In the genomic region with DNA sequence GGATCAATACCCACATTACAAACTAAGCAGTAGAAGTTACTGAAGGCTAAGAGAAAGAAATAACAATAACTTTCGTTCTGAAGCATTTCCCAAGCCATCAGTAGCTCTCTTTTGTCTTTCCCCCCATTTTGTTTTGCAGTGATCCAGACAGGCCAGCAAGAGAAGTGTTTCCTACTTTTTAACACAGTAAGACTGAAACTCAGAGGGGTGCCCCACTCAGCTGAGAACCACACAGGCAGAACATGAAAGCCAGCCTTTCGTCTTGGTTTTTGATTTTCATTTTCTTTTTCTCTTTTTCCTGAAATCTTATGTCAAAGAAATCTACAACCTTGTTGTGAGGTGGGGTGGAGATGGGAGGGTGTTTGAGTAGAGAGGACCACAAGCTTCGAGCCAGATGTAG, we compare ENCODE assay signal across 19 mouse cellular contexts.
"Had no signal": no experiment of that assay in that cellular context is flagged by ENCODE, and none has a peak within 500 bp of the region (broad histone marks: within the 10 kb centered on the region; RNA-seq: fewer than 3 reads in every experiment).

No protein-coding gene starts in this region.

- H3K4me2 ChIP-seq: limb, embryonic 13.5 days; liver, embryonic 13.5 days; midbrain, embryonic 11.5 days; neural tube, embryonic 12.5 days; neural tube, embryonic 15.5 days had no signal

- DNase-seq: kidney, adult 18-20 months; kidney, adult 9 months; kidney, postnatal 14 days; liver; liver, embryonic 13.5 days; lung, adult 2 months; lung, postnatal 14 days; lung, postnatal 4 days; midbrain, embryonic 14.5 days; right cerebral cortex, adult 18-20 months; right cerebral cortex, postnatal 14 days; right cerebral cortex, postnatal 4 days; thymus, adult 2 months had no signal

- H3K9me3 ChIP-seq: limb, embryonic 10.5 days; limb, embryonic 13.5 days; liver, embryonic 13.5 days; neural tube, embryonic 12.5 days; neural tube, embryonic 15.5 days had no signal

- H3K27ac ChIP-seq: limb, embryonic 10.5 days; limb, embryonic 13.5 days; liver, embryonic 13.5 days; neural tube, embryonic 12.5 days; neural tube, embryonic 15.5 days; stomach, postnatal 0 days had no signal

- H3K4me1 ChIP-seq: limb, embryonic 10.5 days; limb, embryonic 13.5 days; neural tube, embryonic 12.5 days; neural tube, embryonic 15.5 days had no signal

- H3K36me3 ChIP-seq: limb, embryonic 10.5 days; limb, embryonic 13.5 days; liver, embryonic 13.5 days; neural tube, embryonic 12.5 days; neural tube, embryonic 15.5 days had no signal

- H3K4me3 ChIP-seq: limb, embryonic 10.5 days; limb, embryonic 13.5 days; liver, embryonic 13.5 days; neural tube, embryonic 12.5 days; neural tube, embryonic 15.5 days had no signal

- H3K9ac ChIP-seq: limb, embryonic 13.5 days; liver, embryonic 13.5 days; neural tube, embryonic 12.5 days; neural tube, embryonic 15.5 days had no signal

- H3K27me3 ChIP-seq: limb, embryonic 13.5 days; liver, embryonic 13.5 days; neural tube, embryonic 12.5 days; neural tube, embryonic 15.5 days had no signal
